Comparison of ENCODE assay signal across 8 mouse cellular contexts in genomic region chr17:33956336-33956735, GRCm38 (mm10). TPM values are rescaled to one million over a fixed set of nuclear protein-coding genes. Genes with fewer than 3 reads are reported as not detected.
DNase-seq lines count a peak whose midpoint lies in the region; ATAC-seq and TF ChIP-seq lines count a peak whose summit lies in the region.

No protein-coding gene starts in this region.

- 8% methylated on average over 10 of the region's 10 CpGs for WGBS in spleen, adult 2 months
- WGBS in limb, embryonic 15.5 days: 5% methylated on average over 10 of the region's 10 CpGs
- WGBS in stomach, postnatal 0 days: 5% methylated on average over 10 of the region's 10 CpGs

- H3K9me3 ChIP-seq in limb, embryonic 15.5 days: no peaks in the 10 kb centered on the region
- H3K9me3 ChIP-seq in stomach, postnatal 0 days (ENCODE audit: control insufficient read depth, low read length): no peaks in the 10 kb centered on the region

- H3K27me3 ChIP-seq in spleen, adult 2 months (ENCODE audit: control insufficient read depth, insufficient read depth, low read length): no peaks in the 10 kb centered on the region
- H3K27me3 ChIP-seq in limb, embryonic 15.5 days: no peaks in the 10 kb centered on the region
- no peaks in the 10 kb centered on the region for H3K27me3 ChIP-seq in stomach, postnatal 0 days (ENCODE audit: control insufficient read depth, insufficient read depth, low read length)

- no peak for TF ChIP-seq POLR2A in spleen, adult 2 months (IDR thresholded peaks at IDR 0.05; ENCODE audit: low read depth, low read length)

- H3K36me3 ChIP-seq in spleen, adult 2 months (ENCODE audit: control insufficient read depth, insufficient read depth, low read length): peaks cover 30% of the 10 kb centered on the region
- peaks cover 66% of the 10 kb centered on the region for H3K36me3 ChIP-seq in limb, embryonic 15.5 days
- H3K36me3 ChIP-seq in stomach, postnatal 0 days (ENCODE audit: control insufficient read depth, insufficient read depth, low read length): peaks cover 17% of the 10 kb centered on the region

- no peak for TF ChIP-seq CTCF in spleen, adult 2 months (IDR thresholded peaks at IDR 0.05; ENCODE audit: extremely low read depth, insufficient read depth, insufficient read length, insufficient replicate concordance)
- TF ChIP-seq CTCF in stomach, postnatal 0 days (IDR thresholded peaks at IDR 0.05; ENCODE audit: low read depth): no peak

- H3K4me3 ChIP-seq in spleen, adult 2 months (ENCODE audit: extremely low read depth, insufficient read depth, insufficient read length): peak overlapping the region; percentile 90
- H3K4me3 ChIP-seq in limb, embryonic 15.5 days: peak overlapping the region; percentile 82
- H3K4me3 ChIP-seq in stomach, postnatal 0 days (ENCODE audit: low read depth, low read length): peak overlapping the region; percentile 56

- peak overlapping the region; percentile 95 for H3K27ac ChIP-seq in spleen, adult 2 months (ENCODE audit: insufficient read depth, low read length)
- peak overlapping the region; percentile 92 for H3K27ac ChIP-seq in limb, embryonic 15.5 days
- H3K27ac ChIP-seq in stomach, postnatal 0 days (replicated peaks): peak overlapping the region; percentile 91; the same call in 1 of the 2 replicates

- DNase-seq in cerebellum, adult 9-11 months: peak; percentile 56
- no peak for DNase-seq in cerebellum, adult 11 months
- no peak for DNase-seq in spleen, adult 2 months (ENCODE audit: low read depth in 1 of 2, low spot score in 2 of 2)
- DNase-seq in spleen, adult 12 weeks (ENCODE audit: low spot score): no peak
- DNase-seq in stomach, postnatal 0 days (ENCODE audit: low spot score): no peak
- DNase-seq in MN1 (ENCODE audit: low spot score): no peak
- DNase-seq in cerebellum, adult 8-10 months: no peak

- no peak for ATAC-seq in limb, embryonic 15.5 days (ENCODE audit: insufficient number of reproducible peaks, low FRiP score, low TSS enrichment, low read depth)
- ATAC-seq in stomach, postnatal 0 days (ENCODE audit: low FRiP score, low TSS enrichment): no peak

- H3K4me2 ChIP-seq in limb, embryonic 15.5 days: peak overlapping the region; percentile 72
- H3K4me2 ChIP-seq in stomach, postnatal 0 days (replicated peaks; ENCODE audit: low read depth): peak overlapping the region; percentile 72

- H3K9ac ChIP-seq in limb, embryonic 15.5 days: peak overlapping the region; percentile 80
- peak overlapping the region; percentile 79 for H3K9ac ChIP-seq in stomach, postnatal 0 days (ENCODE audit: low read length)

- H3K4me1 ChIP-seq in spleen, adult 2 months (ENCODE audit: control insufficient read depth, insufficient read depth, insufficient read length): peaks cover 4% of the 10 kb centered on the region; the same call in 1 of the 2 replicates
- peaks cover 49% of the 10 kb centered on the region for H3K4me1 ChIP-seq in limb, embryonic 15.5 days
- H3K4me1 ChIP-seq in stomach, postnatal 0 days (replicated peaks; ENCODE audit: control insufficient read depth, insufficient read depth): peaks cover 2% of the 10 kb centered on the region

- TF ChIP-seq EP300 in stomach, postnatal 0 days (optimal IDR thresholded peaks at IDR 0.05): no peak

RNA-seq across cellular contexts. Expression of gene Rps18, which starts 0.5 kb away (rescaled TPM):
- 476 and 550 TPM in 2 replicates for polyA plus RNA-seq in spleen, adult 2 months (2012; rRNA removed)
- 1,572 and 1,837 TPM in 2 replicates for polyA plus RNA-seq in limb, embryonic 15.5 days (2015; fragmentation: Nextera tagmentation; extraction: Ambion mirVana)
- polyA plus RNA-seq in stomach, postnatal 0 days (2015; fragmentation: Nextera tagmentation; extraction: Ambion mirVana): 1,740 and 1,781 TPM in 2 replicates

RNA-seq across cellular contexts. Expression of gene Vps52, which starts 0.7 kb away (rescaled TPM):
- 58.0 and 73.2 TPM in 2 replicates for polyA plus RNA-seq in spleen, adult 2 months (2012; rRNA removed)
- polyA plus RNA-seq in limb, embryonic 15.5 days (2015; fragmentation: Nextera tagmentation; extraction: Ambion mirVana): 46.5 and 50.4 TPM in 2 replicates
- 24.7 and 26.3 TPM in 2 replicates for polyA plus RNA-seq in stomach, postnatal 0 days (2015; fragmentation: Nextera tagmentation; extraction: Ambion mirVana)

RNA-seq across cellular contexts. Expression of gene B3galt4, which starts 5.0 kb away (rescaled TPM):
- polyA plus RNA-seq in spleen, adult 2 months (2012; rRNA removed): 18.9 and 20.6 TPM in 2 replicates
- 5.9 and 8.3 TPM in 2 replicates for polyA plus RNA-seq in limb, embryonic 15.5 days (2015; fragmentation: Nextera tagmentation; extraction: Ambion mirVana)
- polyA plus RNA-seq in stomach, postnatal 0 days (2015; fragmentation: Nextera tagmentation; extraction: Ambion mirVana): 15.0 and 15.2 TPM in 2 replicates

RNA-seq across cellular contexts. Expression of gene Wdr46, which starts 15.9 kb away (rescaled TPM):
- polyA plus RNA-seq in spleen, adult 2 months (2012; rRNA removed): 20.5 and 26.7 TPM in 2 replicates
- 31.4 and 36.0 TPM in 2 replicates for polyA plus RNA-seq in limb, embryonic 15.5 days (2015; fragmentation: Nextera tagmentation; extraction: Ambion mirVana)
- 17.1 and 20.2 TPM in 2 replicates for polyA plus RNA-seq in stomach, postnatal 0 days (2015; fragmentation: Nextera tagmentation; extraction: Ambion mirVana)

RNA-seq across cellular contexts. Expression of gene Pfdn6, which starts 16.2 kb away (rescaled TPM):
- 13.8 and 16.0 TPM in 2 replicates for polyA plus RNA-seq in spleen, adult 2 months (2012; rRNA removed)
- polyA plus RNA-seq in limb, embryonic 15.5 days (2015; fragmentation: Nextera tagmentation; extraction: Ambion mirVana): 132 and 139 TPM in 2 replicates
- polyA plus RNA-seq in stomach, postnatal 0 days (2015; fragmentation: Nextera tagmentation; extraction: Ambion mirVana): 92.7 and 96.8 TPM in 2 replicates
